Mouse (Mus musculus) neural tube, embryonic 13.5 days (tissue): Measurements from ENCODE around the gene Pon2. TPM values are rescaled to one million over a fixed set of nuclear protein-coding genes. Genes with fewer than 3 reads are reported as not detected.
"Not testable (repeated sequence)": the region's sequence is repeated elsewhere in the genome, so short reads cannot be mapped to it uniquely, and the experiment has no call there.

Experiments
- ATAC-seq: fragments of 200-750 bp; cut with Nextera tagmentation; 2 replicates; pipeline ENCODE4 v1.8.0; 2017; ENCODE audit warnings: low read depth, mild to moderate bottlenecking, moderate TSS enrichment, moderate library complexity
- H3K27ac ChIP-seq: fragments of 300-500 bp; sonication (generic); replicated peaks from 2 replicates; pipeline ENCODE4 v1.5.1; 2015; ENCODE audit warnings: moderate library complexity, mild to moderate bottlenecking, inconsistent platforms
- H3K27me3 ChIP-seq: fragments of 300-500 bp; sonication (generic); 2 replicates; pipeline ENCODE4 v1.6.1; 2015; ENCODE audit warnings: mild to moderate bottlenecking, inconsistent platforms
- H3K36me3 ChIP-seq: fragments of 300-500 bp; sonication (generic); 2 replicates; pipeline ENCODE4 v1.6.1; 2015; ENCODE audit warnings: mild to moderate bottlenecking, inconsistent platforms
- H3K4me1 ChIP-seq: fragments of 300-500 bp; sonication (generic); replicated peaks from 2 replicates; pipeline ENCODE4 v1.6.1; 2015; ENCODE audit warnings: inconsistent platforms
- H3K4me2 ChIP-seq: fragments of 300-500 bp; sonication (generic); 2 replicates; pipeline ENCODE4 v1.6.1; 2015; ENCODE audit warnings: inconsistent platforms, mild to moderate bottlenecking, moderate library complexity
- H3K4me3 ChIP-seq: fragments of 300-500 bp; sonication (generic); 2 replicates; pipeline ENCODE4 v1.5.1; 2015; ENCODE audit warnings: mild to moderate bottlenecking, inconsistent platforms
- H3K9ac ChIP-seq: fragments of 300-500 bp; sonication (generic); 2 replicates; pipeline ENCODE4 v1.6.1; 2015; ENCODE audit warnings: moderate library complexity, mild to moderate bottlenecking, inconsistent platforms
- H3K9me3 ChIP-seq: fragments of 300-500 bp; sonication (generic); 2 replicates; pipeline ENCODE4 v1.6.1; 2016; ENCODE audit warnings: inconsistent platforms
- WGBS: fragments of 180-500 bp; shearing (Covaris S2); methylation state at CpG from one replicate; pipeline ENCODE4 v1.1.7; 2015; 5-methylcytosine and 5-hydroxymethylcytosine counted together
- polyA plus RNA-seq: library from polyadenylated mRNA; unstranded; fragments of >200 nt; fragmentation: Nextera tagmentation; extraction: Ambion mirVana; gene quantifications from 2 replicates; pipeline ENCODE4 v1.2.1, GENCODE M21; 2015

Gene Pon2
- polyA plus RNA-seq = 34.6 and 35.4 TPM in 2 replicates

DNA sequence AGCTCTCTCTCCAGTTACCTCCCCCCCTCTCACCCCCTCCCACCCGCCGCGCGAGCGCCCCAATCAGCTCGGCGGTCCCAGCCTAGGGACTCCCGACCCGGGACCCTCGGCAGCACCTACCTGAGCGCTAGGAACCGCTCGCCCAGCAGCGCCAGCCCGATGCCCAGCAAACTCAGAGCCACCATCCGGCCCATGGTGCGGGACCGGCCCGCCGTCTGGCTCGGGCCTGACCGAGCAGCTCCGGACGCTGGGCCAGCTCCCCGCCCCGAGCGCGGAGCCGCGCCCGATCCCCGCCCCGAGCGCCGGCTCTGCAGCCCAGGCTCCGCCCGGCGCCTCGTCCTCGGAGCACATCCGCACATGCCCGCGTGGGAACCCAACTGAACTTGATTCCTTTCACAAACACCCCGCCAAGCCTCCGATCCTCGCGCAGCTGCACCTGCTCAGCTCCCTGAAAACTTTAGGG, at the start of gene Pon2:
Gene Pon2, minus strand, starts transcription at position 364 of the 463 bp plus-strand sequence.
- peaks cover 12% of the 10 kb centered on the region for H3K4me1 ChIP-seq
- peak; percentile 94 for ATAC-seq
- H3K9ac ChIP-seq = peak within 1 kb of the TSS; percentile 71
- peak within 1 kb of the TSS; percentile 59 for H3K4me3 ChIP-seq
- H3K9me3 ChIP-seq = no peaks in the 10 kb centered on the region
- under 1% methylated on average over 40 of the region's 47 CpGs for WGBS
- H3K27me3 ChIP-seq = peaks cover 13% of the 10 kb centered on the region; the same call in 1 of the 2 replicates
- H3K36me3 ChIP-seq = no peaks in the 10 kb centered on the region
- H3K4me2 ChIP-seq = peak within 1 kb of the TSS; percentile 88
- peak within 1 kb of the TSS; percentile 77 for H3K27ac ChIP-seq

DNA sequence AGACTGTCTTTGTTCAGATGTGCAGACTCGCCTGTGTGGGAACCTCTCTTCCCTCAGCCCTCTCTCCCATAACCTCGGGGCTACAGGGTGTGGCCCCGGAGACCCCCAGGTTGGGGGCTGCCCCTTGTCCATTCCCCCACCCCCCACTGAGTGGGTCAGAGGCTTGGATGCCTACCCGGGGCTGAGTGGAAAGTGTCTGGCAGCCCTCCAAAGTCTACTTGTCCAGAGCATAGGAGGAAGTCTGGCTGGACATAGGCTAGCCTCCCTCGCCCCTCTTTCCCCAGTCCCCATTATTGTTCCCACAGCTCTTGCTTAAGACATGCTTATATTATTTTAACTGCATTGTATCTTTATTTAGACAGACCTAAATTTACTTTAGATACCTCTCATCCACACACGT, 46.0 kb upstream of the Pon2 start:
- H3K4me3 ChIP-seq = no peak overlapping the region
- H3K27me3 ChIP-seq = no peaks in the 10 kb centered on the region
- no peak overlapping the region for H3K9ac ChIP-seq
- no peaks in the 10 kb centered on the region for H3K4me1 ChIP-seq
- no peaks in the 10 kb centered on the region for H3K36me3 ChIP-seq
- ATAC-seq = no peak
- no peak overlapping the region for H3K4me2 ChIP-seq
- no peaks in the 10 kb centered on the region for H3K9me3 ChIP-seq
- WGBS = 77% methylated on average over 6 of the region's 6 CpGs
- H3K27ac ChIP-seq = no peak overlapping the region

DNA sequence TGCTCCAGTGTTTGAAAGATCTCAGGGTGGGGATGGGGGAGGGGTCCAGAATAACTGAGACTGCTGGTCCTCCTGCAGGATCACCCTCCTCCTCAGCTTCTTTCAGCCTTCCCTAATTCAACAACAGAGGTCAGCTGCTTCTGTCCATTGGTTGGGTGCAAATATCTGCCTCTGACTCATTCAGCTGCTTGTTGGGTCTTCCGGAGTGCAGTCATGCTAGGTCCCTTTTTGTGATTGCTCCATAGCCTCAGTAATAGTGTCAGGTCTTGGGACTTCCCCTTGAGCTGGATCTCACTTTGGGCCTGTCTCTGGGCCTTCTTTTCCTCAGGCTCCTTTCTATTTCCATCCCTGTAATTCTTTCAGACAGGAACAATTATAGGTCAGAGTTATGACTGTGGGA, 41.0 kb upstream of the Pon2 start:
- H3K9ac ChIP-seq, H3K9me3 ChIP-seq, H3K36me3 ChIP-seq, H3K4me3 ChIP-seq, H3K4me2 ChIP-seq, ATAC-seq, H3K4me1 ChIP-seq, H3K27me3 ChIP-seq, H3K27ac ChIP-seq: not testable (repeated sequence)
- 91% methylated on average over 1 of the region's 1 CpGs for WGBS

DNA sequence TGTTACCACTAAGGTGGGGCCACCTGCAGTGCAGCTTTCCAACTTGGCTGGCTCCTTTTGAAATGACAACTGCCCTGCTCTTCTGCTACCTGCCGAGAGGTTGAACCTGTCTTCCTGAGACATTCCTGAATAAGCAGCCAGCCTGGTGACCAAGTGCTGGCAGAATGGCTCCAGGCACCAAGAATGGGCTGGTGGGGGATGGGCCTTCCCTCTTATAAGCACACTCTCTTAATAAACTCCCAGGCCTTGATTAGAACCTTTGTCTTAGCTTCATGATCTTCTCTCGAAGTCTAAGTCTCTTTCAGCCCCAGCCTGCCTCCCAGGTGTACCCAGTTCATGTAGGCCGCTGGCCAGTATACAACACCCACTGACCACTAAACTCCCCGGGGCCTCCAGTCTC, 40.5 kb upstream of the Pon2 start:
- H3K27ac ChIP-seq, H3K4me2 ChIP-seq, H3K4me1 ChIP-seq, H3K36me3 ChIP-seq, H3K27me3 ChIP-seq, H3K4me3 ChIP-seq, ATAC-seq, H3K9me3 ChIP-seq, H3K9ac ChIP-seq: not testable (repeated sequence)
- WGBS = 90% methylated on average over 4 of the region's 4 CpGs

DNA sequence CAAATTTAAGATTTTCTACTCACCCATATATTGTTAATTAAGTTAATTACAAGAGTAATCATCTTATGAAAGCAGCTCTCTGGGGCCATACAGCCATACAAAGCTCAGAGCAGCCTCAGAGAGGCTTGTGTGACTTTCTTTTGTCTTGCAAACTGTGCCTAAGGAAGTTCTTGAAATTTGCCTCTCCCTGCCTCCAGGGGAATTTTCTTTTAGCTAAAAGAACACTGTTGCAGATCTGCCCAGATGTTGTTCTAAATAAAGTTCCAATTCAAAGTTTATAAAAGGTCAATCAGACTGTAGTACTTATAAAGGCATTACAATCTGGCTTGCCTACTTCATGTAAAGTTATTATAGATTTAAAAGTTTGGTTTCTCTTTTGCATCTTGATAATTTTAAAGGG, 37.8 kb upstream of the Pon2 start:
- H3K27me3 ChIP-seq, H3K36me3 ChIP-seq, H3K4me1 ChIP-seq, H3K4me3 ChIP-seq, H3K4me2 ChIP-seq, H3K27ac ChIP-seq, H3K9ac ChIP-seq, H3K9me3 ChIP-seq, ATAC-seq: not testable (repeated sequence)

DNA sequence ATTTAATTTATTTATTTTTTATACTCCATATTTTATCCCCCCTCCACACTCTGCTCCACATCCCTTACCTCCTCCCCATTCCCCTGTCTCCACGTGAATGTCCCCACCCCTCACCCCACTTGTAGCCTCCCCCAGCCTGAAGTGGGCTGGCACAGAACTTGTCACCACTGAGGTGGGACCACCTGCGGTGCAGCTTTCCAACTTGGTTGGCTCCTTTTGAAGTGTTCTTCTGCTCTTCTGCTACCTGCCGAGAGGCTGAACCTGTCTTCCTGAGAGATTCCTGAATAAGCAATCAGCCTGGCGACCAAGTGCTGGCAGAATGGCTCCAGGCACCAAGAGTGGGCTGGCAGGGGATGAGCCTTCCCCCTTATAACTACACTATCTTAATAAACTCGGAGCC, 35.8 kb upstream of the Pon2 start:
- WGBS = 54% methylated on average over 5 of the region's 5 CpGs
- no peak overlapping the region for H3K9ac ChIP-seq

DNA sequence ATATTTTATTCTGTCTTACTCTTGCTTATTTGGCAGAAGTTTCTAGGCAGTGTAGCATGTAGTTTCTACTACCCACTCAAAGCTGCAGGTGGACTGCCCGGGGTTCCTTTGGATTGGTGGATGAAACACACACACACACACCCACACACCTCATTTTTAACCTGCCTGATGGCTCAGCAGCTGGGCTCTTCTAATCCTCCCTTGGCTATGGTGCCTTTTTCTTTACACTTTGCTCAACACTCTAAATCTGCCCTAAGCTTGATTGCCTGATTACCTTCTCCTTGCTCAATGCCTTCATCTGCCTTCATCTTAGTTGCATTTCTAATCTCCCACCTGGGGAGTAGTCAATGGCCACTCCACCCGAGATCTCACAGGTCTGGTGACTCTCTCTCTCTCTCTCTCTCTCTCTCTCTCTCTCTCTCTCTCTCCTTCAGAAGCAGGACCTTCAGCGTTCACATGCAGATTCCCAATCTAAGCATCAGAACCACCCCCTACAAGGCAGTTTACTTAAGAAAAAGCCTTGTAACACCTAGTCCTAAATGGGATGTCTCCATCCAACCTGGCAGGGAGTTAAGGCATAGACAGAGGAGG, 34.4 kb upstream of the Pon2 start:
- Histone ChIP-seq H3K4me2 (no peak overlapping the region), H3K9ac (no peak overlapping the region), H3K36me3 (no peaks in the 10 kb centered on the region), H3K27me3 (no peaks in the 10 kb centered on the region), H3K27ac (no peak overlapping the region), H3K4me3 (no peak overlapping the region), H3K9me3 (no peaks in the 10 kb centered on the region), H3K4me1 (no peaks in the 10 kb centered on the region)
- 77% methylated on average over 3 of the region's 3 CpGs for WGBS
- no peak for ATAC-seq

More for the DNA sequence above, 35.8 kb upstream of the Pon2 start:
- Histone ChIP-seq H3K27me3 (no peaks in the 10 kb centered on the region), H3K4me3 (no peak overlapping the region), H3K27ac (no peak overlapping the region), H3K36me3 (no peaks in the 10 kb centered on the region), H3K4me2 (no peak overlapping the region), H3K4me1 (no peaks in the 10 kb centered on the region), H3K9me3 (0 out of 2 replicates have a peak, but pooled peaks cover 3% of the 10 kb centered on the region)
- no peak for ATAC-seq

DNA sequence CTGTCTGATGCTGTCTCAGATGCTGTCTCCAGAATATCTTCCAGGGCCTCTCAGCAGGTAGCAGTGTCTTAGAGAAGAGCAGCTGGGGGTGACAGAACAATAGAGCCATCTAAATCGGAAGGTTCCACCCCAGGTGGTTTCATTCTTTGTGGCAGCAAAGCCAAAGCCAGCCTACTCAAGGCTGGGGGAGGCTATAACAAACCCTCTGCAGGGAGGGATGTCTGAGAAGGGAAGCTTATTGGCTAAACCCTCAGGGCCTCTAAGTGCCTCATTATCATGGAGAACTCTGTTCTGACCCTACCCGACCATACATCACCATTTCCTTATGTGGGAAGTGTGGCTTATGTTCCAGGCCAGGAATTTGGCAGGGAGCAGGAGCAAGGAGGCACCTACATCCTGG, 26.9 kb upstream of the Pon2 start:
- ATAC-seq = no peak
- H3K9me3 ChIP-seq = no peaks in the 10 kb centered on the region
- H3K27me3 ChIP-seq = no peaks in the 10 kb centered on the region
- no peaks in the 10 kb centered on the region for H3K36me3 ChIP-seq
- 49% methylated on average over 2 of the region's 2 CpGs for WGBS
- no peak overlapping the region for H3K4me3 ChIP-seq
- H3K9ac ChIP-seq = no peak overlapping the region
- no peak overlapping the region for H3K27ac ChIP-seq
- H3K4me2 ChIP-seq = no peak overlapping the region
- no peaks in the 10 kb centered on the region for H3K4me1 ChIP-seq

DNA sequence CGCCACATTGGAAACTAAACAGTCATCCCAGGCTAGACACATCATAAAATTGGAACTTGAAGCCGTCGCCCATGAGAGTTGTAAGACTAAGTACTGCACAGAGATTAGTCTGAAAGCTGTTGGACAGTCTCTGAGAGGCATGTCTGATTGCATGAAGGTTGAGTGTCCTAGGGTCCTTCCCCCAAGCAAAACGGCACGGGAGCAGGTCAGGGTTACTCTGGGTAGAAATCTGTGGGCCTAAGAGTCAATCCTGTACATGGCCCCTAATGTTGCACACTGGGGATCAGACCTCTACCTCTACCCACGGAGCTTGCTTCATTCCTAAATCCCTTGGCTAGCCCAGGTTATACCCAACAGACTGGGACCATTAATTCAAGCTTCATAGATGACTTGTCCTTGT, 25.8 kb upstream of the Pon2 start:
- not testable (repeated sequence) for H3K9ac ChIP-seq, H3K4me1 ChIP-seq, H3K27me3 ChIP-seq, H3K4me2 ChIP-seq, H3K9me3 ChIP-seq, ATAC-seq, H3K36me3 ChIP-seq, H3K4me3 ChIP-seq, H3K27ac ChIP-seq
- 95% methylated on average over 6 of the region's 6 CpGs for WGBS

DNA sequence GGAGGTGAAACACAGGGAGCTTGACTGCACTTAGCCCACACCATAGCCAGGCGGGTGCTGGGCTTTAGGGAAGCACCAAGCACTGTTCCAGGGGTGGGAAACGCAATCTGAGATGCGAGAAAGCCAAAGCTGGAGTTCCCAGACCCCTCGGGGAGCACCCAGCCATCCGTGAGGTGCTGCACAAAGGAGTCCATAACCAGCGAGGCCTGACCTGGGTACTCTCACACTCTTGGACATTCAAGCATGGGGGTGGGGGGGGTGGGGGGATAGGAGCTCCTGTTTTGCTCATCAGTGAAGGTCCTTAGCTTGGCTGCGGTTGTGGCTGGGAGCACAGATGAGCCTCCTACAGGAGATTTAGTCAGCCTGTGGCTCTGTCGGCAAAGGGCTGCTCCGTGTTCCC, 18.4 kb upstream of the Pon2 start:
- no peak overlapping the region for H3K9ac ChIP-seq
- no peaks in the 10 kb centered on the region for H3K36me3 ChIP-seq
- no peaks in the 10 kb centered on the region for H3K9me3 ChIP-seq
- no peak overlapping the region for H3K27ac ChIP-seq
- no peaks in the 10 kb centered on the region for H3K27me3 ChIP-seq
- no peak for ATAC-seq
- no peak overlapping the region for H3K4me2 ChIP-seq
- 91% methylated on average over 9 of the region's 9 CpGs for WGBS
- no peak overlapping the region for H3K4me3 ChIP-seq
- no peaks in the 10 kb centered on the region for H3K4me1 ChIP-seq

DNA sequence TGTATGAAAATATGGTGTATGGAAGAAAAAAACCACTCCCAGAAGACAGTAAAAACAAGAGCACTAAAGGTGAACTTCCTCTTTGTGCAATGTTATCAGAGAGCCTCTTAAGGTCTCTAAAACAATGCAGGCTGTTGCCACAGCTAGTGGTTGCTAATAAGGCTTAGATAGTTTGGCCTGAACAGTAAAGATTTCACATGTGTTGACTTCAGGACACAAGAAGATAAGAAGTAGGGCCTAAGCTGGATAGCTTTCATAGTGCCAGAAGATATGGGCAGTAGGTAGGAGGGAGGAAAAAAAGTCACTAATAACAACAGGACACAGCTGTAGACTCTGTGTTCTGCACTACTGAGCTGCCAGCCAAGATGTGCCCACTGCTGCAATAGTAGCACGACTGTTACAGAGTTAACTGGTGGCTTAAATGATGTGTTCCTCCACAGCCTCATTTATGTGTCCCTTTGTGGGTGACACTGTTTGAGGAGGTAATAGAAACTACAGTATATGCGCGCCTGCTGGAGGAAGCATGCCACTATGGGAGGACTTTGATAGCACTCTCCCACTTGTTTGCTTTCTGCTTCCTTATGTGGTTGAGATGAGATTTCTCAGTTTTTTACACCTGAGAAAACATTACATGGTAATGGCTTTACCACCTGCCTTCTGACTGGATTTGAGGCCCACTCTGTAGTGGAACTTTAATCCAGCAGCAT, 17.0 kb upstream of the Pon2 start:
- Histone ChIP-seq H3K4me2 (no peak overlapping the region), H3K9me3 (no peaks in the 10 kb centered on the region), H3K36me3 (no peaks in the 10 kb centered on the region), H3K27ac (no peak overlapping the region), H3K9ac (no peak overlapping the region), H3K4me1 (no peaks in the 10 kb centered on the region), H3K4me3 (no peak overlapping the region), H3K27me3 (no peaks in the 10 kb centered on the region)
- ATAC-seq = no peak
- WGBS = 87% methylated on average over 3 of the region's 3 CpGs

DNA sequence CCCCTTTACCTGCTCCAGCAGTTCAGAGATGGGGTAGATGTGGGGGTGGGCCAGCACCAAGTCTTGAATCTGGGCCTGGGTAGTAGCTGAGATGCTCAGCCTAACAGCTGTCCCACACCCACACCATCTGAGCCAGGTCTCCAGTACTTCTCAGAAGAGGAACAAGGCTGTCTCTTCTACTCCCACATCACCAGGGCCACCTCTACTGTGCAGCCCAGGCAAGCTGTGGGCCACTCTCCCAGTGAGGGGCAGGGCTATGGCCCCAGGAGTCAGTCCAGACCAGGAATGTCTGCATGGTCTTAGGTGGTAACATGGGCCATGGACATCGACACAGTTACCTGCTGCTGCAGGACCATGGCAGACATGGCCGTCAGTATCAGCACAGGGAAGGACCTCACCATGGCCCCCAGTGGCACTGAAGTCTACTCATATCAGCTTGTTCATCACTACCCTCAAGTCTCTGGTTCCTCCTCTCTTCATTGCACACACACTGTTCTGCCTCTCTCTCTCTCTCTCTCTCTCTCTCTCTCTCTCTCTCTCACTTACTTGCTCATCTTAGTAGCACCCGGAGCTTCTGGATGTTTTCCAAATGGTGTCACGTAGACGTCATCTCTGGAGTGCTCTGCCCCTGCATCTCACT, 15.8 kb upstream of the Pon2 start:
- Histone ChIP-seq H3K9me3 (no peaks in the 10 kb centered on the region), H3K4me1 (no peaks in the 10 kb centered on the region), H3K27me3 (no peaks in the 10 kb centered on the region), H3K4me2 (no peak overlapping the region), H3K9ac (no peak overlapping the region), H3K4me3 (no peak overlapping the region), H3K36me3 (no peaks in the 10 kb centered on the region), H3K27ac (no peak overlapping the region)
- 84% methylated on average over 5 of the region's 5 CpGs for WGBS
- ATAC-seq = no peak
